Mouse (Mus musculus) forebrain, embryonic 15.5 days (tissue): ENCODE data around the gene Cdh23. TPM values are rescaled to one million over a fixed set of nuclear protein-coding genes. Genes with fewer than 3 reads are reported as not detected.
A peak's percentile ranks its signal among the peaks of the same experiment; 100 is the strongest.

Experiments used
- ATAC-seq: fragments of 200-750 bp; cut with Nextera tagmentation; replicated peaks from 2 replicates; pipeline ENCODE4 v1.8.0; 2017; ENCODE audit warnings: mild to moderate bottlenecking, moderate TSS enrichment, moderate library complexity
- H3K27ac ChIP-seq: fragments of 300-500 bp; sonication (generic); replicated peaks from 2 replicates; pipeline ENCODE4 v1.5.1; 2015; ENCODE audit warnings: mild to moderate bottlenecking, inconsistent platforms
- H3K27me3 ChIP-seq: fragments of 300-500 bp; sonication (generic); 2 replicates; pipeline ENCODE4 v1.6.1; 2015; ENCODE audit warnings: inconsistent platforms
- H3K36me3 ChIP-seq: fragments of 300-500 bp; sonication (generic); 2 replicates; pipeline ENCODE4 v1.6.1; 2015; ENCODE audit warnings: mild to moderate bottlenecking, inconsistent platforms
- H3K4me1 ChIP-seq: fragments of 300-500 bp; sonication (generic); 2 replicates; pipeline ENCODE4 v1.6.1; 2015; ENCODE audit warnings: inconsistent platforms
- H3K4me2 ChIP-seq: fragments of 300-500 bp; sonication (generic); replicated peaks from 2 replicates; pipeline ENCODE4 v1.6.1; 2015; ENCODE audit warnings: mild to moderate bottlenecking, inconsistent platforms
- H3K4me3 ChIP-seq: fragments of 300-500 bp; sonication (generic); 2 replicates; pipeline ENCODE4 v1.5.1; 2015; ENCODE audit warnings: mild to moderate bottlenecking, inconsistent platforms
- H3K9ac ChIP-seq: fragments of 300-500 bp; sonication (generic); replicated peaks from 2 replicates; pipeline ENCODE4 v1.6.1; 2015; ENCODE audit warnings: mild to moderate bottlenecking, inconsistent platforms
- H3K9me3 ChIP-seq: fragments of 300-500 bp; sonication (generic); 2 replicates; pipeline ENCODE4 v1.6.1; 2016; ENCODE audit warnings: inconsistent platforms
- WGBS: fragments of 180-500 bp; shearing (Covaris S2); methylation state at CpG from one replicate; pipeline ENCODE4 v1.1.7; 2015; ENCODE audit warnings: mixed read lengths; 5-methylcytosine and 5-hydroxymethylcytosine counted together
- polyA plus RNA-seq: library from polyadenylated mRNA; unstranded; fragments of >200 nt; fragmentation: Nextera tagmentation; extraction: Ambion mirVana; gene quantifications from 2 replicates; pipeline ENCODE4 v1.2.1, GENCODE M21; 2015

Gene Cdh23
- polyA plus RNA-seq, 1 experiment from 2014 or later: 1.2 TPM

DNA sequence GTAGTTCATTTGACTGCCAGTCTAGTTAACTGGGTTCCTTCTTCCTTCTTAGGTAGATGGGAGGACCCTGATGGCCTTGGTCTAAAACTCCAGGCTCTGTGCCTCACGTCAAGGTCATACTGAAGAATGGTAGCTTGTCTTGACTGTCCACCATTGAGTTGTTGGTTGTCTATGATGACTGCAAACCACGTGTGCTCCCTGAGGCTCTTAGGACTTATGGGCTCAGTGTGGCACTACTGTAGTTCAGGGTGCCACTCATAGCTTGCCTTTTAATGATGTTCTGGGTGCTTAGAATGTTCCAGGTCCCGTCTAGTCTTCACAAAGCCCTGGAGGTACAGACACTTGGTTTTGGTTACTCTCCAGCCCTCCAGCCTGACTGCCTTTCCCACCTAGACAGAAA is 417.5 kb downstream of the Cdh23 start:
- Histone ChIP-seq H3K36me3 (no peaks in the 10 kb centered on the region), H3K4me2 (peak overlapping the region; percentile 57), H3K9ac (no peak overlapping the region), H3K27me3 (no peaks in the 10 kb centered on the region), H3K4me1 (peaks cover 57% of the 10 kb centered on the region), H3K4me3 (peak overlapping the region; percentile 50), H3K9me3 (no peaks in the 10 kb centered on the region), H3K27ac (no peak overlapping the region)
- WGBS: 84% methylated on average over 3 of the region's 3 CpGs
- ATAC-seq: no peak

DNA sequence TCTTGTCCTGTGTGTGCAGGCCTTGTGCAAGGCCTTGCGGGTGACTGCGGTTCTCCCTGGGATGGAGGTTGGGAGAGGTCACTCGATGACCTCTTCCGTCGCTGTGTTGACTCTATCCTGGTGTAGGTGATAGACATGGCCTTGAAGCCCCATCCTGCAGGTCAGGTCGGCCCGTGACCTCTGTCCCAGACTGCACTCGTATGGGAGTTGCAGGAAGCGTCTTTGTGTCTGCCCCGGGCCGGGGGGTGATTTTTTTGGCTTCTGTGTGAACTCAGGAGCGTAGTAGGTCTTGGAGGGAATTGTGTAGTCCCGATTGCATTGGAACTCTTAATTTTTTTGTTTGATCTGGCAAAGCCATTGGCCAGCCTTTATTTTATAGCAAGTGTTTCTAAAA is 418.3 kb downstream of the Cdh23 start:
- Histone ChIP-seq H3K9ac (peak overlapping the region; percentile 62), H3K4me1 (peaks cover 52% of the 10 kb centered on the region), H3K9me3 (no peaks in the 10 kb centered on the region), H3K36me3 (no peaks in the 10 kb centered on the region), H3K27me3 (no peaks in the 10 kb centered on the region), H3K4me3 (peak overlapping the region; percentile 50), H3K27ac (peak overlapping the region; percentile 92), H3K4me2 (peak overlapping the region; percentile 57)
- 7% methylated on average over 13 of the region's 13 CpGs for WGBS
- ATAC-seq: no peak

DNA sequence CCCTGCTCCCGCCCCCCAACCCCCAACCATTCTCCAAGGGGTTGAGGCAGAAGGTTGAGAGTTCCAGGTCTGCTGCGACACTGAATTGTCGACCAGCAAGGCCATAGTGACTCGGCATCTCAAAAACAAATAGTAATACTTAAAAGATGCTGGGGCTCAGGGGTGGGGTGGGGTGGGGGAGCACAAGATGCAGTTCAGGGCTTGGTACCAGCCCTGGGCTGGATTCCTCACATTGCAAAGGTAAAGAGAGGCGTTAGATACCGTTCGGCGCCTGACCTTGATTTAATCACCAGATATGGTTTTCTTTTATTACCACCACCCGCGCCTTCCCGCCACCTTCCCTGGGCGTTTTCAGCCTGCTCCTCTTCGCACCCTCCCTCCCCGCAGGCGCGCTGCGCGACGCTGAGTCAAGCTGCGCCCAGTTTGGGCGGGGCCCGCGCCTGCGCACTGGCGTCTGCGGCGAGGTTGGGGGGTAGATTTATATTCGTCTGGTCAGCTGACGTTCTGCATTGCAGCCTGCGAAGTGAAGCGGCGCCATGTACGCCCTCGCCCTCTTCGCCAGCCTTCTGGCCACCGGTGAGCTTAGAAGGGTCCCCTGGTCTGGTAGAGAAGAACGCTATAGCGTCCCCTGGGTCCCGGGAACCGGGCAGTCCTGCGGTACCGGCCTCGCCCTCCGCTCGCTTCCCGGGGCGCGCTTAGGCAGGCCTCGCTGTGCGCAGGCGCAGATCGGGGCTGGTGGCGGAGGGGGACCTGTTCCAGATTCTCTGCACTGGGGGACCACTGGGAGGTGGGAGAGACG is 418.9 kb downstream of the Cdh23 start, which contains the start of gene Psap:
Gene Psap (plus strand): TSS at position 421 of the 799 bp plus-strand sequence.
- WGBS: 2% methylated on average over 54 of the region's 54 CpGs
- no peaks in the 10 kb centered on the region for H3K9me3 ChIP-seq

DNA sequence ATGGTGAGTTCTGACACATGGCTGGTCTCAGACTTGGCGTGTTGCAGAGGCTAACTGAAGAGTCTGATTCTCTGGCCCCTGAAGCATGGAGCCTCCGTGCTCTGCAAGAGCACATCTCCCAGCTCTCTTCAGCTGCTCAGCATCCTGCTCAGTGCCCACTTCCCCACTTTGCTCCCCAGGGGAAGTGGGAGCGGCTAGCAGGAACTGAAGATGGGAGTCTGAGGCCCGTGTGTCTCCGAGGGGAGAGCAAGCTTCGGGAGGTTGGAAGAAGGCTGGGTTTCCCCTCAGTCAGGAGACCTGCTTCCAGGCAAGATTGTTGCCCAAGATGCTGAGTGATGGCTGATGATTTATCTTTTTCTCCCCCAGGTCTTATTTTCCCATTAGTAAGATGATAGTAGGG is 422.9 kb downstream of the Cdh23 start:
- Histone ChIP-seq H3K4me3 (no peak overlapping the region), H3K9me3 (no peaks in the 10 kb centered on the region), H3K4me1 (peaks cover 6% of the 10 kb centered on the region), H3K36me3 (no peaks in the 10 kb centered on the region), H3K9ac (no peak overlapping the region), H3K27me3 (no peaks in the 10 kb centered on the region), H3K27ac (no peak overlapping the region), H3K4me2 (no peak overlapping the region)
- ATAC-seq: no peak
- 90% methylated on average over 6 of the region's 6 CpGs for WGBS

More for the DNA sequence above, 418.9 kb downstream of the Cdh23 start, which contains the start of gene Psap:
- Histone ChIP-seq H3K27me3 (no peaks in the 10 kb centered on the region), H3K9ac (peak within 1 kb of the TSS; percentile 62), H3K4me3 (peak within 1 kb of the TSS; percentile 50), H3K4me1 (peaks cover 46% of the 10 kb centered on the region), H3K27ac (peak within 1 kb of the TSS; percentile 92), H3K36me3 (no peaks in the 10 kb centered on the region), H3K4me2 (peak within 1 kb of the TSS; percentile 57)
- ATAC-seq: peak; percentile 93

DNA sequence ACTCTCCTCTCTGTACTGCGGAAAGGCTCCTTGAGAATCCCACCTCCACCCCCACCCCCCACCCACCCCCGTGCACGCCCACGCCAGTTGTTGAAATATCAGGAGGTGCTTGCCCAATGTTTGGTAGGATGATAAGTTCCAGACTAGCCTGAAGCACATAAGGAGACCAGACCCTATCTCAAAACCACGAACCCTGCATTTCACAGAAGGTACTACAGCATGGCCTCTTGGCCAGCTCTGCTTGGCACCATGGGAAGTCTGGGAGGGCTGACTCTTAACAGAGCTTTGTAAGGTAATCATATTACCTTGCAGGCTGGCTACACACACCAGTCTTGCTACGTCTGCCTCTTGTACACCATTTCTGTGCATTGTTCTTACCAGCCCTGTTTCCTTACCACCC is 424.0 kb downstream of the Cdh23 start:
- ATAC-seq: no peak
- no peak overlapping the region for H3K4me3 ChIP-seq
- H3K4me2 ChIP-seq: no peak overlapping the region
- no peak overlapping the region for H3K9ac ChIP-seq
- no peaks in the 10 kb centered on the region for H3K27me3 ChIP-seq
- H3K9me3 ChIP-seq: no peaks in the 10 kb centered on the region
- no peaks in the 10 kb centered on the region for H3K36me3 ChIP-seq
- no peak overlapping the region for H3K27ac ChIP-seq
- 66% methylated on average over 6 of the region's 6 CpGs for WGBS
- H3K4me1 ChIP-seq: peaks cover 2% of the 10 kb centered on the region; the same call in 1 of the 2 replicates

DNA sequence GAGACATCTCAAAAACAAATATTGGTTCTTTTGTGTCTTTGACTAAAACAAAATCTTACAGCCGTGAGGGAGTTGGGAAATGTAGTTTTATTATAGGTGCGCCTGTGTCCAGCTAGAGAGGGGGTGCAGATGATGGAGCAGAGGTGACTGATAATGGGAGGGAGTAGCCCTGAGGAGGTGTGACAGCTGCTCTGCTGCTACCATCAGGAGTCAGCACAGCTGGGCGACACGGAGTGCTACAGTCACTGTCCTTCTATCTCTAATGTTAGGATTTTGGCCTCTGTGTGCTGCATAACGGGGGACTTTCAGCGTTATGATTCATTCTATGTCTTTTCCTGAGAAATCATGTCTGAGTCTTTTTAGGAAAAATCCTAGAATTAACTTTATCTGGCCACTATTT is 425.3 kb downstream of the Cdh23 start:
- ATAC-seq: no peak
- H3K27me3 ChIP-seq: no peaks in the 10 kb centered on the region
- no peak overlapping the region for H3K4me3 ChIP-seq
- no peaks in the 10 kb centered on the region for H3K36me3 ChIP-seq
- no peak overlapping the region for H3K27ac ChIP-seq
- H3K9me3 ChIP-seq: no peaks in the 10 kb centered on the region
- H3K9ac ChIP-seq: no peak overlapping the region
- no peak overlapping the region for H3K4me2 ChIP-seq
- H3K4me1 ChIP-seq: no peaks in the 10 kb centered on the region
- 91% methylated on average over 6 of the region's 6 CpGs for WGBS

DNA sequence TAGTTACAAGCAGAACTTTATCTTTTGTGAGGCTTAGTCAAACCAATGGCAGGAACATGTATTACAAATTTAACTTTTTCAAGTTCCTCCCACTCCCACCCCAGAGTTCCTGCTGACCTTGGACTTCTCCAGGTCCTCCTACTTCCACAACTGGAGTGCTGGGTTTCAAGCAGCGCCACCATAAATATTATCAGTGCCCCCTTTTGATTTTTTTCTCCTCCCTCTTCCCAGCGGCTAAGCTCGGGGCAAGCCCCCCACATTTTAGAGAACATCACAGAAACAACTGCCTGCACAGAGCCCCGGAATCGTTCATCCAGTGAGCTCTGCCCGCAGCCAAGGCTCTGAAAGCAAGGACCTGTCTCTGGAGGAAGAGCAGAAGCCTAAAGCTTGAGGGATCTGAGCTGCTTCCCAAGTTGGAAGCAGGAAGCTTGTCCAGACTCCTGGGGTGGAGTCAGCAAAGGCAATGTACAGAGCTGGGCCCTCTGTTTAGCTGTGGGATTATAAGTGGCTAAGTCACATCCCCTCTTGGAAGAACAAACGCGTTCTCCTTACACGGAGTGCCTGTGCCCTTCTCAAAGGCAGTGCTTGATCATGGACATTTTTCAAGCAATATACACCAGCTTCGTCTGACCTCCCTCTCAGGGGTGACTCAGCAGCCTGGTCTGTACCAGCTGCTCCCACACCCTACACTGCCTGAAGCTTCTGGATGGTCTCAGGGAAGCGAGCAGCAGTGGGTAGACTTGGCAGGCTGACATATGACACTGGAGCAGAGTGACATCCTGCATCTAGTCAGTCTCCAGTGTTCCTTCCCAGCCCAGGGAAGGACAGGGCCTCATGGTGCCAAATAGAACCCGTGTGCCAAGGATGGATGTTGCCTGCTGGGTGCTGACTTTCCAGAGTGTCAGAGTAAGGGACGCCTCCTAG is 426.9 kb downstream of the Cdh23 start:
- no peak for ATAC-seq
- no peaks in the 10 kb centered on the region for H3K9me3 ChIP-seq
- no peak overlapping the region for H3K4me3 ChIP-seq
- H3K9ac ChIP-seq: no peak overlapping the region
- WGBS: 84% methylated on average over 13 of the region's 13 CpGs
- H3K27ac ChIP-seq: no peak overlapping the region
- H3K36me3 ChIP-seq: no peaks in the 10 kb centered on the region
- H3K4me1 ChIP-seq: peaks cover 7% of the 10 kb centered on the region; the same call in 1 of the 2 replicates
- no peak overlapping the region for H3K4me2 ChIP-seq
- no peaks in the 10 kb centered on the region for H3K27me3 ChIP-seq

DNA sequence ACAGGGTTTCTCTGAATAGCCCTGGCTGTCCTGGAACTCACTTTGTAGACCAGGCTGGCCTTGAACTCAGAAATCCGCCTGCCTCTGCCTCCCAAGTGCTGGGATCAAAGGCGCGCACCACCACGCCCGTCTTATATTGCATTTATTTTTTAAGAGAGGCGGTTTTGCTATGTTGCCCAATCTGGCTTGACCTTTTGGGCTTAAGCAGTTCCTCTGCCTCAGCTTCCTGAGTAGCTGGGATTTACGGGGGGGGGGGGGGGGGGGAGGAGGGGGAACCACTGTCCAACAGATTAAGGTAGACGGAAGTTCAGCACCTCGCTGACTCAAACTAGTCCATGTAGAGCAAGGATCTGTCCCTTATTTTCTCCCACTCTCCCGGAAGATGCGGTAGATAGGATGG is 427.6 kb downstream of the Cdh23 start:
- H3K4me1 ChIP-seq: peaks cover 7% of the 10 kb centered on the region; the same call in 1 of the 2 replicates
- 86% methylated on average over 11 of the region's 11 CpGs for WGBS
- H3K27me3 ChIP-seq: no peaks in the 10 kb centered on the region

DNA sequence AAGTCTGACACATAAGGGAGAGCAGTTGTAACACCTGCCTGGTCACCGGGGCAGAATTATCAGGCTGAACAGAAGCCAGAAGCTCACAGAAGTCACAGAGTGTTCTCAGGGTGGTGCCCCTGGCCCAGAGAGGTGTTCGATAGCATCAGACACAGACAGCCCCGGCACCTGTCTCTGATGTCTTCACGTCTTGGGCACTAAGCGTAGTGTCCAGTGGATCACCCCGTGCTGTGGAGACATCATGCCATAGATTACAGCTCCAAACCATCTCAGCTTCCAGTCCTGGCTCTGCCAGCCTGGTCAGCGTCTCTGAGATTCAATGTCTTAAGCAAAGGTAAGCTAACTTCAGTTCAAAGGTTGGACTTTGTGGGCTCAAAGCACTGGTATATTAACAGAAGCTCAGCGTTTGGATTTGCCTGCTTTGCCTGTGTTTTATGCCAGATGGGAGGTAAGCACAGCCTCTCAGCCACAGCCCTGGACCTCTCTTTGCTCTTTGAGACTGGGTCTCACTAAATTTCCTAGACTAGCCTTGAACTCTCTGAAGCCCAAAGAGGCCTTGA is 429.4 kb downstream of the Cdh23 start:
- H3K9ac ChIP-seq: no peak overlapping the region
- no peak for ATAC-seq
- 90% methylated on average over 8 of the region's 8 CpGs for WGBS
- H3K4me1 ChIP-seq: peaks cover 14% of the 10 kb centered on the region
- H3K27me3 ChIP-seq: no peaks in the 10 kb centered on the region
- H3K4me2 ChIP-seq: no peak overlapping the region
- no peaks in the 10 kb centered on the region for H3K9me3 ChIP-seq
- H3K36me3 ChIP-seq: no peaks in the 10 kb centered on the region
- H3K4me3 ChIP-seq: no peak overlapping the region
- no peak overlapping the region for H3K27ac ChIP-seq

More for the DNA sequence above, 427.6 kb downstream of the Cdh23 start:
- H3K9ac ChIP-seq: no peak overlapping the region
- no peak for ATAC-seq
- H3K36me3 ChIP-seq: no peaks in the 10 kb centered on the region
- no peaks in the 10 kb centered on the region for H3K9me3 ChIP-seq
- no peak overlapping the region for H3K27ac ChIP-seq
- H3K4me2 ChIP-seq: no peak overlapping the region
- H3K4me3 ChIP-seq: no peak overlapping the region

DNA sequence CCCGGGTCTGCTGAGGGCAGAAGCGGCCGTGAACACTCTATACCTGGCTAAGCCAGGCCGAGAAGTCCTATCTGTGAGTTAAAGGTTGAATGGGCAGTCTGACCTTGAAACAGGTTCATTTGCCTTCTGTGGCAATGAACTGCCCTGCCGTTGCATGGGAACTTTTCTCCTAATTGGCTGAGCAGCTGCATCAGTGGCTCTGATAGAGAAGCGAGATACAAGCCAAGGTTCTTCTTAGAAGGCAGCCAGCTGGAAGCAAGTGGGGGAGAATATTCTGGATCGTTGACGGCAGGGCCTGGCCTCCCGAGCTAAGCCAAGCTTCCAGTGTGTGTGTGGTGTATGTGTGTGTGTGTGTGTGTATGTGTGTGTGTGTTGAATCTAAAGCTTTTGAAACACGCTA is 431.0 kb downstream of the Cdh23 start:
- ATAC-seq: no peak
- peaks cover 14% of the 10 kb centered on the region for H3K4me1 ChIP-seq
- no peaks in the 10 kb centered on the region for H3K27me3 ChIP-seq
- no peaks in the 10 kb centered on the region for H3K9me3 ChIP-seq
- H3K4me3 ChIP-seq: no peak overlapping the region
- H3K36me3 ChIP-seq: no peaks in the 10 kb centered on the region
- H3K4me2 ChIP-seq: no peak overlapping the region
- 55% methylated on average over 10 of the region's 10 CpGs for WGBS
- H3K9ac ChIP-seq: no peak overlapping the region
- no peak overlapping the region for H3K27ac ChIP-seq

DNA sequence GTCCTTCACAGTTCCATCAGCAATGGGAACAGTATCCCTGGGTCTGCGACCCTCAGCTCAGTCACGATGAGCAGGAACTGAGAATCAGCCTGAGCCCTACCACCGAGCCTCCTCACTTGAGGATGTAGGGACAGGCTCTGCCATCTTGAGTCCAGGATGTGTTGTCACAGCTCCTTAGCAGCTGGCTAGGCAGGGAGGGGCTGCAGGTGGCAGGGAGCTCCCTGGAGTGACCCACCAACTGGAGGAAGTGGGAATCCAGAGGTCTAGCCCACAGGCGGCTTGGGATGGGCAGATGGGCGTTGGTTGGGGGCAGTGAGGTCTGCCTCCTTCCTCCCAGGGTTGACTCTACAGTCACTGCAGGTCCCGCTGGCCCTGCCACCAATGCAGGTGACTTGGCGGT is 432.9 kb downstream of the Cdh23 start:
- no peak for ATAC-seq
- 90% methylated on average over 7 of the region's 7 CpGs for WGBS
- no peaks in the 10 kb centered on the region for H3K27me3 ChIP-seq
- no peaks in the 10 kb centered on the region for H3K36me3 ChIP-seq
- H3K9me3 ChIP-seq: no peaks in the 10 kb centered on the region
- H3K4me2 ChIP-seq: no peak overlapping the region
- H3K4me1 ChIP-seq: peaks cover 14% of the 10 kb centered on the region
- no peak overlapping the region for H3K27ac ChIP-seq
- H3K4me3 ChIP-seq: no peak overlapping the region
- no peak overlapping the region for H3K9ac ChIP-seq

DNA sequence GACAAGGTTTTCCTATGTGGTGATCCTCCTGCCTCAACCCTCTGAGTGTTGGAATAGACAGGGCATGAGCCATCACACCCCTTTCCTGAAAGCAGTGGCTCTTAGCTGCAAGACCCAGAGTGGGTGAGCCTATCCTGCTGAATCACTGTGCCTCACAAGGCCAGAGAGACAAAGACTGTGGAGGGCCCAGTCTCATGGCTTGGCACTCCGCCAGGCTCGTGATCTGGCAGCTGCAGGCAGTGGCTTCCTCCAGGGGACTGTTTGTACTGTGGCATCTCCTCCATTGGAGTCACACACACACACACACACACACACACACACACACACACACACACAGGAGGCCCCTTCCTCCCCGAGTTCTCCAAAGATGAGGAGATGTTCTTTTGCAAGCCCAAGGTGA is 433.9 kb downstream of the Cdh23 start:
- Histone ChIP-seq H3K4me1 (peaks cover 14% of the 10 kb centered on the region), H3K36me3 (no peaks in the 10 kb centered on the region), H3K27ac (peak overlapping the region; percentile 71), H3K4me2 (no peak overlapping the region), H3K27me3 (no peaks in the 10 kb centered on the region), H3K4me3 (no peak overlapping the region), H3K9me3 (no peaks in the 10 kb centered on the region), H3K9ac (no peak overlapping the region)
- ATAC-seq: peak; percentile 96
- WGBS: 7% methylated on average over 3 of the region's 3 CpGs
